Mouse (Mus musculus): Measurements from ENCODE around the gene Ncoa3.

DNA sequence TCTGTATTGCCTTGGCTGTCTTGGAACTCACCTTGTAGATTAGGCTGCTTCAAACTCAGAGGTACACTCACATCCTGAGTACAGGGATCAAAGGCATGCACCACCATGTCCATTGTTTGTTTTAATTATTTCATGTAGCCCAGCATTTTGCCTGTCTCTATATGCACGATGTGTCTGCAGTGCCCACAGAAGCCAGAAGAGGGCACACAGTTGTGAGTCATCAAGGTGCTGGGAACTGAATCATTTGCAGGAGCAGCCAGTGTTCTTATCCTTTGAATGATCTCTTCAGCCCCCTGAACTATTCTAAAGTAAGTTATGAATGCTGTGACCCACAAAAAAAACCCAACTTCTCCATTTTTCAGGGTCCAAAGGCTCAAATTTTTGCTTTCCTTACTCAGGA lies 14.3 kb upstream of the Ncoa3 start:
- TF ChIP-seq CTCF (IDR thresholded peaks at IDR 0.05; ENCODE audit: borderline replicate concordance, extremely low read depth, insufficient read depth, insufficient read length) (peak; percentile 5; the same call in 1 of the 2 replicates), POLR2A (IDR thresholded peaks at IDR 0.05; ENCODE audit: borderline replicate concordance, extremely low read depth, insufficient read depth, insufficient read length, poor library complexity, severe bottlenecking) (no peak)
